Mouse (Mus musculus): Measurements from ENCODE around the gene Vapa.
"Not testable (repeated sequence)": the region's sequence is repeated elsewhere in the genome, so short reads cannot be mapped to it uniquely, and the experiment has no call there.

Gene Vapa

GRCm38 (mm10) chr17:65562761-65563160 lies 50.6 kb downstream of the Vapa start:
- peak; percentile 55 to 77 for DNase-seq

- no peak for DNase-seq
These were observed 51.9 kb downstream of the Vapa start for GRCm38 (mm10) chr17:65561361-65562015.

- no peak for DNase-seq
These were observed 54.1 kb downstream of the Vapa start for GRCm38 (mm10) chr17:65559273-65559672.

GRCm38 (mm10) chr17:65558788-65559187 lies 54.6 kb downstream of the Vapa start:
- DNase-seq, result no peak

- DNase-seq, result peak; percentile 62 to 74
These were observed 55.1 kb downstream of the Vapa start for GRCm38 (mm10) chr17:65558217-65558616.

- DNase-seq, result no peak
These were observed 56.1 kb downstream of the Vapa start for GRCm38 (mm10) chr17:65557212-65557611.

GRCm38 (mm10) chr17:65556798-65557197 lies 56.6 kb downstream of the Vapa start:
- DNase-seq, result no peak

GRCm38 (mm10) chr17:65552426-65552997 lies 60.8 kb downstream of the Vapa start:
- DNase-seq, result no peak

- DNase-seq, result no peak
These were observed 63.0 kb downstream of the Vapa start for GRCm38 (mm10) chr17:65550357-65550756.

GRCm38 (mm10) chr17:65548698-65549365 lies 64.5 kb downstream of the Vapa start:
- no peak for DNase-seq

GRCm38 (mm10) chr17:65546221-65546620 lies 67.1 kb downstream of the Vapa start:
- DNase-seq, result not testable (repeated sequence)

- peak in 1 of 2 experiments; percentile 25 for DNase-seq
These were observed 72.7 kb downstream of the Vapa start, which contains the start of gene Tmem232 for GRCm38 (mm10) chr17:65540441-65541272. Gene Tmem232 (minus strand): TSS chr17:65540782.

GRCm38 (mm10) chr17:65536156-65536555 lies 77.2 kb downstream of the Vapa start:
- DNase-seq, result peak; percentile 38 to 54

- not testable (repeated sequence) for DNase-seq
These were observed 81.0 kb downstream of the Vapa start for GRCm38 (mm10) chr17:65532381-65532780.
